Mouse (Mus musculus) ovary, postnatal 36 days (tissue): ENCODE measurements at regions not wholly inside any gene's neighbourhood (a gene's known extent, or its start where the extent isn't known, plus 50 kb on each side); places are given as distances from the start of the nearest gene placed in this dataset.

Experiments used
- DNase-seq: peaks from one replicate; pipeline ENCODE4 v3.0.0; 2022; ENCODE audit warnings: low spot score, mixed read lengths

GRCm38 (mm10) chr10:122566601-122567000 is 112.0 kb upstream of the Ppm1h start:
- DNase-seq, result no peak

GRCm38 (mm10) chr10:122569546-122570202 is 108.9 kb upstream of the Ppm1h start:
- DNase-seq, result no peak

- no peak for DNase-seq
These were observed 107.5 kb upstream of the Ppm1h start for GRCm38 (mm10) chr10:122570909-122571551.

- DNase-seq, result no peak
These were observed 102.1 kb upstream of the Ppm1h start for GRCm38 (mm10) chr10:122576171-122577063.

- DNase-seq, result no peak
These were observed 100.2 kb upstream of the Ppm1h start for GRCm38 (mm10) chr10:122578209-122579001.

GRCm38 (mm10) chr10:122581096-122581495 is 97.5 kb upstream of the Ppm1h start:
- DNase-seq, result no peak

- DNase-seq, result no peak
These were observed 91.0 kb upstream of the Ppm1h start for GRCm38 (mm10) chr10:122587541-122587940.

- DNase-seq, result no peak
These were observed 79.1 kb upstream of the Ppm1h start for GRCm38 (mm10) chr10:122599511-122599910.

- DNase-seq, result no peak
These were observed 76.2 kb upstream of the Ppm1h start for GRCm38 (mm10) chr10:122602394-122602793.

- no peak for DNase-seq
These were observed 74.6 kb upstream of the Ppm1h start for GRCm38 (mm10) chr10:122603960-122604359.

- DNase-seq, result no peak
These were observed 65.3 kb upstream of the Ppm1h start for GRCm38 (mm10) chr10:122613281-122613680.

GRCm38 (mm10) chr10:122613891-122614290 is 64.7 kb upstream of the Ppm1h start:
- DNase-seq, result no peak

- DNase-seq, result no peak
These were observed 63.8 kb upstream of the Ppm1h start for GRCm38 (mm10) chr10:122614720-122615119.

- no peak for DNase-seq
These were observed 62.9 kb upstream of the Ppm1h start for GRCm38 (mm10) chr10:122615658-122616057.

- DNase-seq, result no peak
These were observed 62.2 kb upstream of the Ppm1h start for GRCm38 (mm10) chr10:122616385-122616784.

GRCm38 (mm10) chr10:122618854-122619253 is 59.7 kb upstream of the Ppm1h start:
- DNase-seq, result no peak

- no peak for DNase-seq
These were observed 59.0 kb upstream of the Ppm1h start for GRCm38 (mm10) chr10:122619406-122620116.
